Mouse (Mus musculus): Measurements from ENCODE around the gene Uxt.

DNA sequence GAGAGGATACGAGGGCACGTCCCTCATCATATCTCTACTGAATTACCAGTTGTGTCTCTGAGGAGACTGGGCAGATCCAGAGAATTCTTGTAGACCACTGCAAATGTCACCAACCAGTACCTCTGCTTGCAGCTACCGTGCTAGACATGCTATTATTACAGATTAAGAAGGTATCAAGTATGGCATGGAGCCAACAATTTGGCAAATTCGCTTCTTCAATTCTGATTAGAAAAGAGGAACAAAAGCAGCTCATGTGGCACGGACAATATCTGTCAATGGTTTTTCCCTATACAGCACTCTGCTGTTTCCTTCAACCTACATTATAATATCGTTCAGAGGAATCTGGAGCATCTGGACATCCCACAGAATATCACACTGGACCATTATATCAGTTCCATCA is 48.1 kb downstream of the Uxt start:
- TF ChIP-seq POLR2A (IDR thresholded peaks at IDR 0.05; ENCODE audit: borderline replicate concordance, control insufficient read depth, low read depth, low read length) (no peak), CTCF (IDR thresholded peaks at IDR 0.05; ENCODE audit: control insufficient read depth, insufficient read depth, low read length) (no peak)

Measured in bone marrow, adult 2 months (tissue).